Mouse (Mus musculus) stomach, embryonic 14.5 days (tissue): ENCODE measurements around the gene Zbtb1. TPM values are rescaled to one million over a fixed set of nuclear protein-coding genes. Genes with fewer than 3 reads are reported as not detected.

ENCODE experiments used
- ATAC-seq: fragments of 200-750 bp; cut with Nextera tagmentation; 2 replicates; pipeline ENCODE4 v1.8.0; 2017; ENCODE audit warnings: low read depth, moderate TSS enrichment; ENCODE audit not compliant: insufficient number of reproducible peaks, insufficient read depth, low FRiP score
- H3K27ac ChIP-seq: fragments of 300-500 bp; sonication (generic); 2 replicates; pipeline ENCODE4 v1.5.1; 2014; ENCODE audit warnings: mild to moderate bottlenecking, low read length, moderate library complexity, mixed read lengths
- H3K27me3 ChIP-seq: fragments of 300-500 bp; sonication (generic); 2 replicates; pipeline ENCODE4 v1.6.1; 2014; ENCODE audit warnings: low read length, control low read depth, mixed read lengths; ENCODE audit not compliant: control insufficient read depth, insufficient read depth
- H3K36me3 ChIP-seq: fragments of 300-500 bp; sonication (generic); 2 replicates; pipeline ENCODE4 v1.6.1; 2014; ENCODE audit warnings: mild to moderate bottlenecking, control low read depth, low read length, moderate library complexity, mixed read lengths; ENCODE audit not compliant: control insufficient read depth, insufficient read depth
- H3K4me1 ChIP-seq: fragments of 300-500 bp; sonication (generic); 2 replicates; pipeline ENCODE4 v1.6.1; 2014; ENCODE audit warnings: low read length, control low read depth, mixed read lengths; ENCODE audit not compliant: control insufficient read depth, insufficient read depth
- H3K4me2 ChIP-seq: fragments of 300-500 bp; sonication (generic); replicated peaks from 2 replicates; pipeline ENCODE4 v1.6.1; 2014; ENCODE audit warnings: low read depth, low read length, control low read depth
- H3K4me3 ChIP-seq: fragments of 300-500 bp; sonication (generic); 2 replicates; pipeline ENCODE4 v1.5.1; 2014; ENCODE audit warnings: low read depth, low read length, control low read depth
- H3K9ac ChIP-seq: fragments of 300-500 bp; sonication (generic); replicated peaks from 2 replicates; pipeline ENCODE4 v1.6.1; 2014; ENCODE audit warnings: low read depth, mild to moderate bottlenecking, control low read depth, low read length, moderate library complexity, mixed read lengths
- H3K9me3 ChIP-seq: fragments of 300-500 bp; sonication (generic); 2 replicates; pipeline ENCODE4 v1.6.1; 2016; ENCODE audit warnings: low read depth, low read length, control low read depth; ENCODE audit not compliant: control insufficient read depth
- WGBS: fragments of 180-500 bp; shearing (Covaris S2); extraction: QIAGEN DNeasy Blood & Tissue Kit; methylation state at CpG from one replicate; pipeline ENCODE4 v1.1.7; 2014; 5-methylcytosine and 5-hydroxymethylcytosine counted together
- polyA plus RNA-seq: library from polyadenylated mRNA; unstranded; fragments of >200 nt; fragmentation: Nextera tagmentation; extraction: Ambion mirVana; gene quantifications from 2 replicates; pipeline ENCODE4 v1.2.1, GENCODE M21; 2014

Gene Zbtb1
- polyA plus RNA-seq, 1 experiment from 2014 or later, result 11.8 TPM

- Histone ChIP-seq H3K27me3 (no peaks in the 10 kb centered on the region), H3K36me3 (peaks cover 14% of the 10 kb centered on the region; the same call in 1 of the 2 replicates), H3K9ac (no peak overlapping the region), H3K4me3 (no peak overlapping the region), H3K4me2 (no peak overlapping the region), H3K4me1 (no peaks in the 10 kb centered on the region), H3K9me3 (no peaks in the 10 kb centered on the region), H3K27ac (no peak overlapping the region)
- ATAC-seq, result no peak
- WGBS, result 67% methylated on average over 3 of the region's 3 CpGs
These were observed 21.7 kb downstream of the Zbtb1 start for GRCm38 (mm10) chr12:76391595-76392271.

GRCm38 (mm10) chr12:76392979-76393378 lies 22.9 kb downstream of the Zbtb1 start:
- 83% methylated on average over 5 of the region's 5 CpGs for WGBS
- no peaks in the 10 kb centered on the region for H3K27me3 ChIP-seq
- no peak overlapping the region for H3K4me3 ChIP-seq
- H3K4me2 ChIP-seq, result no peak overlapping the region
- H3K4me1 ChIP-seq, result no peaks in the 10 kb centered on the region
- H3K36me3 ChIP-seq, result peaks cover 7% of the 10 kb centered on the region; the same call in 1 of the 2 replicates
- no peaks in the 10 kb centered on the region for H3K9me3 ChIP-seq
- ATAC-seq, result no peak
- H3K27ac ChIP-seq, result no peak overlapping the region
- H3K9ac ChIP-seq, result no peak overlapping the region

- 87% methylated on average over 5 of the region's 5 CpGs for WGBS
- no peak for ATAC-seq
- Histone ChIP-seq H3K27ac (no peak overlapping the region), H3K4me3 (no peak overlapping the region), H3K4me1 (no peaks in the 10 kb centered on the region), H3K4me2 (no peak overlapping the region), H3K9ac (no peak overlapping the region), H3K36me3 (no peaks in the 10 kb centered on the region; the same call in 1 of the 2 replicates), H3K9me3 (no peaks in the 10 kb centered on the region), H3K27me3 (no peaks in the 10 kb centered on the region)
These were observed 27.2 kb downstream of the Zbtb1 start for GRCm38 (mm10) chr12:76397281-76397680.

- Histone ChIP-seq H3K4me1 (peaks cover 12% of the 10 kb centered on the region; the same call in 1 of the 2 replicates), H3K9me3 (no peaks in the 10 kb centered on the region), H3K27me3 (peaks cover 12% of the 10 kb centered on the region), H3K9ac (no peak overlapping the region), H3K27ac (no peak overlapping the region), H3K36me3 (no peaks in the 10 kb centered on the region), H3K4me2 (no peak overlapping the region), H3K4me3 (no peak overlapping the region)
- 51% methylated on average over 3 of the region's 3 CpGs for WGBS
- ATAC-seq, result no peak
These were observed 31.6 kb downstream of the Zbtb1 start for GRCm38 (mm10) chr12:76401674-76402073.

GRCm38 (mm10) chr12:76402991-76403885 lies 33.2 kb downstream of the Zbtb1 start:
- H3K27me3 ChIP-seq, result peaks cover 19% of the 10 kb centered on the region
- peak overlapping the region; percentile 46 for H3K4me3 ChIP-seq
- H3K9me3 ChIP-seq, result no peaks in the 10 kb centered on the region
- H3K27ac ChIP-seq, result peak overlapping the region; percentile 68; the same call in 1 of the 2 replicates
- H3K36me3 ChIP-seq, result no peaks in the 10 kb centered on the region
- peak; percentile 88 for ATAC-seq
- H3K9ac ChIP-seq, result peak overlapping the region; percentile 31
- H3K4me2 ChIP-seq, result peak overlapping the region; percentile 95
- 2% methylated on average over 54 of the region's 54 CpGs for WGBS
- peaks cover 12% of the 10 kb centered on the region; the same call in 1 of the 2 replicates for H3K4me1 ChIP-seq

- Histone ChIP-seq H3K9ac (peak within 1 kb of the TSS; percentile 31), H3K4me2 (peak within 1 kb of the TSS; percentile 95), H3K36me3 (no peaks in the 10 kb centered on the region), H3K4me1 (peaks cover 12% of the 10 kb centered on the region; the same call in 1 of the 2 replicates), H3K9me3 (no peaks in the 10 kb centered on the region), H3K27ac (peak within 1 kb of the TSS; percentile 68; the same call in 1 of the 2 replicates), H3K27me3 (peaks cover 19% of the 10 kb centered on the region), H3K4me3 (peak within 1 kb of the TSS; percentile 46)
- WGBS, result under 1% methylated on average over 54 of the region's 54 CpGs
- peak; percentile 97 for ATAC-seq
These were observed 33.9 kb downstream of the Zbtb1 start, which contains the start of gene Hspa2 for GRCm38 (mm10) chr12:76403886-76404537. Gene Hspa2 (plus strand): TSS chr12:76404176.

GRCm38 (mm10) chr12:76404836-76405182 lies 34.7 kb downstream of the Zbtb1 start:
- Histone ChIP-seq H3K4me2 (peak overlapping the region; percentile 95), H3K27ac (no peak overlapping the region), H3K4me1 (peaks cover 12% of the 10 kb centered on the region; the same call in 1 of the 2 replicates), H3K4me3 (peak overlapping the region; percentile 46), H3K27me3 (peaks cover 19% of the 10 kb centered on the region), H3K36me3 (no peaks in the 10 kb centered on the region), H3K9ac (no peak overlapping the region), H3K9me3 (no peaks in the 10 kb centered on the region)
- no peak for ATAC-seq
- WGBS, result 8% methylated on average over 20 of the region's 20 CpGs
